Mouse (Mus musculus): Measurements from ENCODE around the gene Vps45. TPM values are rescaled to one million over a fixed set of nuclear protein-coding genes. Genes with fewer than 3 reads are reported as not detected.

The Vps45 gene
- 33.3 and 33.6 TPM in 2 replicates for polyA plus RNA-seq (2012; rRNA removed)

DNA sequence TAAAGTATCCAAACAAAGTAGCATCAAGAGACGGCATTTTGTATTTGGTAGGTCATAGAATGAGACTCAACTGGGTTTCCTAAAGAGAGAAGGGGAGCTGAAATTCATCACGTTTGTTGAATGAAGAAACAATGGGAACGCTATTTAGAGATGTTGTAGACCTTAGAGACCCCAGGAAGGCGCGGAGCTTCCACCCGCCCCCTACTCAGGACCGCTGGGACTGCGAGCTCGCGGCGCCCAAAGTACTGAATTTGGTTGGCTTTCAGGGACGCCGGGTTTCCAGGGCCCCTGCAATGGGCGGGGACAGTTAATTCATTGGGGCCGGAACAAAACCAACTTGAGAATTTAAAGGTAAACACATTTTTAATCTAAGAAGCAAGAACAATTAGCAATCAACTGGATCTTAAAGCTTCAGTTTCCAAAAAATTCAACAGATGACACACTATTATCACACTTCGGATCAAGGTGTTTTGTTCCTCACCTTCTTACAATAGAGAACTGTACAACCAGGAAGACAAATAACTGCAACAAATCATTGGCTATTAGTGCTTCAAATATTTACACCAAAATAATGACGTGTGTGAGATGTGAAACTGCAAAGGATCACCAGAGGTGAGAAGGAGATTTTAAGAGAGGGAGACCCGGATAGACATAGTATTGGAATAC, at the start of gene Vps45:
TSS of gene Vps45 (minus strand) at position 236 of the 666 bp plus-strand sequence.
- Histone ChIP-seq H3K27me3 (ENCODE audit: control insufficient read depth, insufficient read depth, low read length) (no peaks in the 10 kb centered on the region), H3K4me1 (ENCODE audit: control insufficient read depth, insufficient read depth, low read length) (peaks cover 4% of the 10 kb centered on the region; the same call in 1 of the 2 replicates), H3K4me3 (replicated peaks; ENCODE audit: insufficient read depth, low read depth, low read length) (peak within 1 kb of the TSS; percentile 65), H3K27ac (ENCODE audit: insufficient read depth, low read length) (peak within 1 kb of the TSS; percentile 59)
- TF ChIP-seq POLR2A (IDR thresholded peaks at IDR 0.05; ENCODE audit: borderline replicate concordance, insufficient read depth, low read length) = peak; percentile 33; the same call in 1 of the 2 replicates
- TF ChIP-seq CTCF (IDR thresholded peaks at IDR 0.05; ENCODE audit: borderline replicate concordance, insufficient read depth, low read depth, low read length) = no peak
- under 1% methylated on average over 18 of the region's 18 CpGs for WGBS
- peak; percentile 84 to 85 for DNase-seq

DNA sequence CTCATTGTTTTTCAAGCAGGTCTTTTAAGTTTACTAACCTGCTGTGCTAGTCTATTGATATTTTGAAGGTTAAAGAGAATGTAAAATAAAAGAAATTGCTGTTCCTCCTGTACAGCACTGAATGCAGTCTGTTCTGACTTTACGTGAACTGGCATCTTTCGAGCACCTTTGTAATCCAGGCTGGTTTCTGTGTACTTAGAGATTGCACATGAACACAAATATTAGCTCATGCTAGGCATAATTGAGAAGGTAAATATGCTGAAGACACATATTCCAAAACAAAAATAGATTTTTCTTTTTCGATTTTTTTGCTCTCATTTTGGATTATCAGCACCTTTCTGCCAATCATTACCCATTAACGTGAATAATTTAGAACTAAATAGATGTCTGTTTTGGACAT, 47.9 kb upstream of the Vps45 start:
- Histone ChIP-seq H3K27ac (ENCODE audit: insufficient read depth, low read length) (no peak overlapping the region), H3K4me1 (ENCODE audit: control insufficient read depth, insufficient read depth, low read length) (peaks cover 5% of the 10 kb centered on the region; the same call in 1 of the 2 replicates), H3K27me3 (ENCODE audit: control insufficient read depth, insufficient read depth, low read length) (no peaks in the 10 kb centered on the region), H3K4me3 (replicated peaks; ENCODE audit: insufficient read depth, low read depth, low read length) (no peak overlapping the region)
- WGBS = 84% methylated on average over 4 of the region's 4 CpGs
- DNase-seq = no peak
- TF ChIP-seq POLR2A (IDR thresholded peaks at IDR 0.05; ENCODE audit: borderline replicate concordance, insufficient read depth, low read length) = no peak
- TF ChIP-seq CTCF (IDR thresholded peaks at IDR 0.05; ENCODE audit: borderline replicate concordance, insufficient read depth, low read depth, low read length) = no peak

DNA sequence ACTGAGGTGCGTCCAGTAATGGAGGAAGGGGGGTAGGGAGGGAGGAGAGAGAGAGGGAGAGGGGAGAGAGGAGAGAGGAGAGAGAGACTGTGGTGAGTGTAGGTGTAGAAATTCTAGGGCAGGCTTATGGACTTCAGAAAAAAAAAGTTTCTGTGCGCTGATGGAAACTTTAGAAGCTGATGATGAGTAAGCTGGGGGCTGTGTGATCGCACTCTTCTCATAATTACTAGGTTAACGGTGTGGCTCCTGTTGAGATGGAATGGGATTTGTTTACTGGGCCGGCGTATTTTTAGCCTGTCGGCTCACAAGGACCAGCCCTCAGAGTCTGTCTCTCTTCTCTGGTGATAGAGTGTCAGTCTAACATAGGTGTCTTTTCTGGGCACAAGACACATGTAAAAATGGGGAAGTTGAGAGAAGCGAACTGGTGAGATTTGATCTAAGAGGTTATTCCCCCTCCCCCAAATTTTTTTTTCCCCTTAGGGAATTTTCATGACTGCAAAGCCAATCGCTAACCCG, 47.0 kb upstream of the Vps45 start:
- peak overlapping the region; percentile 53 for H3K27ac ChIP-seq (ENCODE audit: insufficient read depth, low read length)
- DNase-seq = peak; percentile 26 to 27
- TF ChIP-seq POLR2A (IDR thresholded peaks at IDR 0.05; ENCODE audit: borderline replicate concordance, insufficient read depth, low read length) (no peak), CTCF (IDR thresholded peaks at IDR 0.05; ENCODE audit: borderline replicate concordance, insufficient read depth, low read depth, low read length) (no peak)
- H3K27me3 ChIP-seq (ENCODE audit: control insufficient read depth, insufficient read depth, low read length) = no peaks in the 10 kb centered on the region
- 4% methylated on average over 10 of the region's 10 CpGs for WGBS
- H3K4me1 ChIP-seq (ENCODE audit: control insufficient read depth, insufficient read depth, low read length) = peaks cover 5% of the 10 kb centered on the region; the same call in 1 of the 2 replicates
- peak overlapping the region; percentile 98 for H3K4me3 ChIP-seq (replicated peaks; ENCODE audit: insufficient read depth, low read depth, low read length)

DNA sequence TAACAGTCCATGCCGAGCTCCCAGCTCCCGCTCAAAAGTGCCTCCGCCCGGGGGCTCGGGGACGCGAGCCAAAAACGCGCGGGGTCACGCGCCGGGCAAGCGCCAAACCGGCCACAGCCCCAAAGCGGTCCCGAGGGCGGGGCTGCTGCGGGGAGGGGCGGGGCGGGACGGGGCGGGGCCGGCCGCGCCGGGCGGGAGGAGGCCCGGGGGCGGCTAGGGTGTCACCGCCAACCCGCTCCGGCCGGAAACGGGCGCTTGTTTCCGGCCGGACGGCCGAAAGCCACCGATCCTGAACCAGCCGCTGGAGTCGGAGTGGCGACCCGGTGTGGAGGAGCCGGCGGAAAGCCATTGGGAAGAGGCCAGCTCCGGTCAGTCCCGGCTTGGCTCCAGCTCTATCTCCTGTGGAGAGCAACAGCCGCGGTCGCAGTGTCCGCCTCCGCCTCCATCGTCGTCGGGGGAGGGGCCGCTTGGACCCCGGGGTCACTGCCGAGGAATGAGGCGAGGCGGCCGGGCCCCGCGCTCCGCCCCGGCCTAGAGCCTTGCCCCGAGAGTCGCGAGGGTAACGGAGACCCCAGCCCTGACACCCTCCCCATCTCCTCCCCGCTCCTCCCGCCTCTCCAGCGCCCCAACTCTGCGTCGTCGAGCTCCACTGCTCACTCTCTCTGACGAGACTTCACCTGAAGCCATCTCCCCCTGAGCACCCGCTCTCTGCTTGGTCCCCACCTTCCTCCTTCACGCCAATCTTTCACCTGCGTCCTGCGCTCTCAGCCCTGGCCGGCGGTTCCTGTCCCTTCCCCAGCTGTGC, 46.2 kb upstream of the Vps45 start, which contains the start of gene Otud7b:
TSS of gene Otud7b (plus strand) at position 267 of the 805 bp plus-strand sequence.
- H3K27me3 ChIP-seq (ENCODE audit: control insufficient read depth, insufficient read depth, low read length) = no peaks in the 10 kb centered on the region
- no peak for TF ChIP-seq CTCF (IDR thresholded peaks at IDR 0.05; ENCODE audit: borderline replicate concordance, insufficient read depth, low read depth, low read length)
- peak; percentile 59; the same call in 1 of the 2 replicates for TF ChIP-seq POLR2A (IDR thresholded peaks at IDR 0.05; ENCODE audit: borderline replicate concordance, insufficient read depth, low read length)
- DNase-seq = peak; percentile 84 to 88
- peak within 1 kb of the TSS; percentile 60 for H3K27ac ChIP-seq (ENCODE audit: insufficient read depth, low read length)
- peak within 1 kb of the TSS; percentile 98 for H3K4me3 ChIP-seq (replicated peaks; ENCODE audit: insufficient read depth, low read depth, low read length)
- H3K4me1 ChIP-seq (ENCODE audit: control insufficient read depth, insufficient read depth, low read length) = peaks cover 5% of the 10 kb centered on the region; the same call in 1 of the 2 replicates
- under 1% methylated on average over 84 of the region's 84 CpGs for WGBS

DNA sequence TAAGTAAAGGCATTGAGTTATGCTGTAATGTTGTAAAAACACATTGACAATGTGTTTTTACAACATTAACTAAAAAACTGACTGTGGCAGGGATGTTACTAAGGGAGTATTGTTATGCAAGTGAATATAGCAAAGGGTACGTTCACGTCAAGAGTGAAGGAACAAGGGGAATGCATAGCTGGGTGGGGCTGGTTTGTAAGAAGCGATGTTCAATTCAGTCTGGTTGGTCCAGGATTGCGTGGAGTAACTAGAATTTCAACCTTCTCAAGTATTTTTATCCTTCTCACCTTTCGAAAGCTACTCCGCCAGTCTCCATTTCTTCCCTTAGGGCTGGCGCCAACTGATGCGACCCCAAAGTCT, 45.6 kb upstream of the Vps45 start:
- WGBS = 2% methylated on average over 8 of the region's 8 CpGs
- H3K27ac ChIP-seq (ENCODE audit: insufficient read depth, low read length) = peak overlapping the region; percentile 60
- H3K27me3 ChIP-seq (ENCODE audit: control insufficient read depth, insufficient read depth, low read length) = no peaks in the 10 kb centered on the region
- no peak for TF ChIP-seq CTCF (IDR thresholded peaks at IDR 0.05; ENCODE audit: borderline replicate concordance, insufficient read depth, low read depth, low read length)
- TF ChIP-seq POLR2A (IDR thresholded peaks at IDR 0.05; ENCODE audit: borderline replicate concordance, insufficient read depth, low read length) = no peak
- H3K4me3 ChIP-seq (replicated peaks; ENCODE audit: insufficient read depth, low read depth, low read length) = peak overlapping the region; percentile 98
- peaks cover 5% of the 10 kb centered on the region; the same call in 1 of the 2 replicates for H3K4me1 ChIP-seq (ENCODE audit: control insufficient read depth, insufficient read depth, low read length)
- no peak for DNase-seq

DNA sequence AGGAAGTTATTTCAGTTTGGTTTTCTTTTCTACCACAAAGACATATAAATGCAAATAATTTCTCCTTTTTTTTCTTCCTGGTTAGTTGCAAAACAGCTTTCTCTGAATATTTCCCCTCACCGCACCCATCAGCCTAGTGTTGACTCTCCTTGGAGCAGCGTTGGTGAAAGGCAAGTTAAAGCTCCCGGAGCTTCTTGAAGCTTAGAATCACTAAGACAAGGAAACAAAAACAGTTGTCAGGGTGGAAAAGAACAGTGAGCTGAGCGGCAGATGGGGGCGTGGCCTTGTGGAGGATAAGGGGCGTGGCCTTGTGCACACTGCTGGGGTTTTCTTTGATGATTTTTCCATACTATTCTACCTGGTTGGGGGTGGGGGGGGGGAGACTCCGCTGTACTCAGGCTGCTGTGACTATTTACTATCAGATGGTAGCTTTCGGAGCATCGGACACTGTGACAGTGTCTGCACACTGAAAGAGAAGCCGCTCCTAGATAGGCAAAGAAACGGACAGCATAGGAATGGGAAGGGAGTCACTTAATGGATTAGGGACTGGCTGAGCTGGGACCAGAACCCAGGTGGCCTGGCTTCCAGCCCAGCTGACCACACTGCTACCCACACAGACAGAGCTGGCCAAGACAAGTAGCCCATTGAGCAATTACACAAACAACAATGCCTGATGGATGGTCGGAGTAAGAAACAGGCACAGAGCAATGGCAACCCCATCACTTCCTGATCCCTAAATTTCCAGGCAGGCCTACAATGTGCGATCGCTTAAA, 44.0 kb upstream of the Vps45 start:
- Histone ChIP-seq H3K27me3 (ENCODE audit: control insufficient read depth, insufficient read depth, low read length) (no peaks in the 10 kb centered on the region), H3K4me3 (replicated peaks; ENCODE audit: insufficient read depth, low read depth, low read length) (no peak overlapping the region), H3K4me1 (ENCODE audit: control insufficient read depth, insufficient read depth, low read length) (peaks cover 5% of the 10 kb centered on the region; the same call in 1 of the 2 replicates), H3K27ac (ENCODE audit: insufficient read depth, low read length) (peak overlapping the region; percentile 33; the same call in 1 of the 2 replicates)
- TF ChIP-seq CTCF (IDR thresholded peaks at IDR 0.05; ENCODE audit: borderline replicate concordance, insufficient read depth, low read depth, low read length) (no peak), POLR2A (IDR thresholded peaks at IDR 0.05; ENCODE audit: borderline replicate concordance, insufficient read depth, low read length) (no peak)
- WGBS = 22% methylated on average over 14 of the region's 14 CpGs
- peak; percentile 35 to 55 for DNase-seq

All from cerebellum, adult 2 months (tissue).